Mouse (Mus musculus) megakaryocyte, embryonic 14.5 days (primary cell): ENCODE results near the gene Serpine1.
"Not testable (repeated sequence)": the region's sequence is repeated elsewhere in the genome, so short reads cannot be mapped to it uniquely, and the experiment has no call there.

Experiments
- FLI1 ChIP-seq: IDR thresholded peaks from 2 replicates; pipeline ENCODE4 v1.6.1; 2012; ENCODE audit warnings: low read length, inconsistent platforms, mixed read lengths
- GATA1 ChIP-seq: IDR thresholded peaks from 3 replicates; pipeline ENCODE4 v1.6.1; 2012; ENCODE audit warnings: mixed read lengths, low read length, inconsistent platforms, borderline replicate concordance

GRCm38 (mm10) chr5:137117994-137118393, 45.9 kb upstream of the Serpine1 start:
- not testable (repeated sequence) for TF ChIP-seq GATA1, FLI1
